Mouse (Mus musculus): ENCODE results near the gene Fmnl1. TPM values are rescaled to one million over a fixed set of nuclear protein-coding genes. Genes with fewer than 3 reads are reported as not detected.

The Fmnl1 gene
- polyA plus RNA-seq, 1 experiment: 3.7 TPM

- H3K27me3 ChIP-seq (ENCODE audit: control insufficient read depth, insufficient read depth, insufficient read length): no peaks in the 10 kb centered on the region
- peaks cover 8% of the 10 kb centered on the region for H3K36me3 ChIP-seq (ENCODE audit: control insufficient read depth, insufficient read depth)
- TF ChIP-seq USF1 (IDR thresholded peaks at IDR 0.05; ENCODE audit: low read depth) (no peak), MYOG (IDR thresholded peaks at IDR 0.05; ENCODE audit: control insufficient read depth, extremely low read depth, insufficient read length) (no peak), CEBPB (IDR thresholded peaks at IDR 0.05; ENCODE audit: low read depth) (no peak), CTCF (IDR thresholded peaks at IDR 0.05; ENCODE audit: control insufficient read depth, insufficient read depth, insufficient read length) (no peak), MYOD1 (IDR thresholded peaks at IDR 0.05; ENCODE audit: control insufficient read depth, insufficient read length, low read depth) (no peak), MAX (IDR thresholded peaks at IDR 0.05) (no peak), FOSL1 (IDR thresholded peaks at IDR 0.05; ENCODE audit: insufficient read depth, low read length, poor library complexity, severe bottlenecking) (no peak)
- peaks cover 12% of the 10 kb centered on the region for H3K79me3 ChIP-seq (ENCODE audit: low read depth)
- peaks cover 25% of the 10 kb centered on the region for H3K79me2 ChIP-seq (ENCODE audit: control insufficient read depth, insufficient read depth)
- no peak overlapping the region for H3K4me3 ChIP-seq (ENCODE audit: insufficient read depth, poor library complexity, severe bottlenecking)
- H3ac ChIP-seq (ENCODE audit: control insufficient read depth, insufficient read length, low read depth): no peak overlapping the region
Measured at GRCm38 (mm10) chr11:103134221-103134620, 36.7 kb upstream of the Fmnl1 start.

GRCm38 (mm10) chr11:103136039-103136577 lies 34.8 kb upstream of the Fmnl1 start:
- Histone ChIP-seq H3ac (ENCODE audit: control insufficient read depth, insufficient read length, low read depth) (no peak overlapping the region), H3K27me3 (ENCODE audit: control insufficient read depth, insufficient read depth, insufficient read length) (no peaks in the 10 kb centered on the region), H3K4me3 (ENCODE audit: insufficient read depth, poor library complexity, severe bottlenecking) (no peak overlapping the region), H3K79me3 (ENCODE audit: low read depth) (peaks cover 8% of the 10 kb centered on the region), H3K79me2 (ENCODE audit: control insufficient read depth, insufficient read depth) (peaks cover 14% of the 10 kb centered on the region), H3K36me3 (ENCODE audit: control insufficient read depth, insufficient read depth) (no peaks in the 10 kb centered on the region)
- TF ChIP-seq FOSL1 (IDR thresholded peaks at IDR 0.05; ENCODE audit: insufficient read depth, low read length, poor library complexity, severe bottlenecking) (no peak), CEBPB (IDR thresholded peaks at IDR 0.05; ENCODE audit: low read depth) (no peak), USF1 (IDR thresholded peaks at IDR 0.05; ENCODE audit: low read depth) (no peak), MAX (IDR thresholded peaks at IDR 0.05) (no peak), MYOD1 (IDR thresholded peaks at IDR 0.05; ENCODE audit: control insufficient read depth, insufficient read length, low read depth) (no peak), MYOG (IDR thresholded peaks at IDR 0.05; ENCODE audit: control insufficient read depth, extremely low read depth, insufficient read length) (no peak), CTCF (IDR thresholded peaks at IDR 0.05; ENCODE audit: control insufficient read depth, insufficient read depth, insufficient read length) (no peak)

GRCm38 (mm10) chr11:103139951-103140762 lies 30.8 kb upstream of the Fmnl1 start:
- Histone ChIP-seq H3K4me3 (ENCODE audit: insufficient read depth, poor library complexity, severe bottlenecking) (no peak overlapping the region), H3K79me3 (ENCODE audit: low read depth) (no peaks in the 10 kb centered on the region), H3K36me3 (ENCODE audit: control insufficient read depth, insufficient read depth) (no peaks in the 10 kb centered on the region), H3ac (ENCODE audit: control insufficient read depth, insufficient read length, low read depth) (no peak overlapping the region), H3K27me3 (ENCODE audit: control insufficient read depth, insufficient read depth, insufficient read length) (no peaks in the 10 kb centered on the region), H3K79me2 (ENCODE audit: control insufficient read depth, insufficient read depth) (no peaks in the 10 kb centered on the region)
- no peak for TF ChIP-seq MAX (IDR thresholded peaks at IDR 0.05)
- no peak for TF ChIP-seq FOSL1 (IDR thresholded peaks at IDR 0.05; ENCODE audit: insufficient read depth, low read length, poor library complexity, severe bottlenecking)
- no peak for TF ChIP-seq CTCF (IDR thresholded peaks at IDR 0.05; ENCODE audit: control insufficient read depth, insufficient read depth, insufficient read length)
- TF ChIP-seq MYOD1 (IDR thresholded peaks at IDR 0.05; ENCODE audit: control insufficient read depth, insufficient read length, low read depth): no peak
- no peak for TF ChIP-seq MYOG (IDR thresholded peaks at IDR 0.05; ENCODE audit: control insufficient read depth, extremely low read depth, insufficient read length)
- no peak for TF ChIP-seq USF1 (IDR thresholded peaks at IDR 0.05; ENCODE audit: low read depth)
- no peak for TF ChIP-seq CEBPB (IDR thresholded peaks at IDR 0.05; ENCODE audit: low read depth)

GRCm38 (mm10) chr11:103140763-103141100 lies 30.2 kb upstream of the Fmnl1 start:
- no peak overlapping the region for H3K4me3 ChIP-seq (ENCODE audit: insufficient read depth, poor library complexity, severe bottlenecking)
- no peaks in the 10 kb centered on the region for H3K79me2 ChIP-seq (ENCODE audit: control insufficient read depth, insufficient read depth)
- no peak for TF ChIP-seq USF1 (IDR thresholded peaks at IDR 0.05; ENCODE audit: low read depth)
- H3K27me3 ChIP-seq (ENCODE audit: control insufficient read depth, insufficient read depth, insufficient read length): no peaks in the 10 kb centered on the region
- H3ac ChIP-seq (ENCODE audit: control insufficient read depth, insufficient read length, low read depth): no peak overlapping the region
- no peaks in the 10 kb centered on the region for H3K36me3 ChIP-seq (ENCODE audit: control insufficient read depth, insufficient read depth)
- no peaks in the 10 kb centered on the region for H3K79me3 ChIP-seq (ENCODE audit: low read depth)

GRCm38 (mm10) chr11:103141101-103141943 lies 29.6 kb upstream of the Fmnl1 start:
- no peaks in the 10 kb centered on the region for H3K79me2 ChIP-seq (ENCODE audit: control insufficient read depth, insufficient read depth)
- H3K27me3 ChIP-seq (ENCODE audit: control insufficient read depth, insufficient read depth, insufficient read length): no peaks in the 10 kb centered on the region
- H3ac ChIP-seq (ENCODE audit: control insufficient read depth, insufficient read length, low read depth): no peak overlapping the region
- H3K79me3 ChIP-seq (ENCODE audit: low read depth): no peaks in the 10 kb centered on the region
- TF ChIP-seq CTCF (IDR thresholded peaks at IDR 0.05; ENCODE audit: control insufficient read depth, insufficient read depth, insufficient read length): no peak
- TF ChIP-seq CEBPB (IDR thresholded peaks at IDR 0.05; ENCODE audit: low read depth): no peak
- no peak for TF ChIP-seq MAX (IDR thresholded peaks at IDR 0.05)
- TF ChIP-seq USF1 (IDR thresholded peaks at IDR 0.05; ENCODE audit: low read depth): no peak
- no peak for TF ChIP-seq MYOD1 (IDR thresholded peaks at IDR 0.05; ENCODE audit: control insufficient read depth, insufficient read length, low read depth)
- no peak for TF ChIP-seq MYOG (IDR thresholded peaks at IDR 0.05; ENCODE audit: control insufficient read depth, extremely low read depth, insufficient read length)
- no peak for TF ChIP-seq FOSL1 (IDR thresholded peaks at IDR 0.05; ENCODE audit: insufficient read depth, low read length, poor library complexity, severe bottlenecking)
- no peaks in the 10 kb centered on the region for H3K36me3 ChIP-seq (ENCODE audit: control insufficient read depth, insufficient read depth)
- no peak overlapping the region for H3K4me3 ChIP-seq (ENCODE audit: insufficient read depth, poor library complexity, severe bottlenecking)

Data from C2C12 (cell line).